Mouse (Mus musculus) olfactory bulb, adult 2 months (tissue): Measurements from ENCODE around the gene Gatad2a.
"Not testable (repeated sequence)": the region's sequence is repeated elsewhere in the genome, so short reads cannot be mapped to it uniquely, and the experiment has no call there.

ENCODE experiments used
- CTCF ChIP-seq: fragments of 200-500 bp; IDR thresholded peaks from 2 replicates; pipeline ENCODE4 v1.5.1; 2012; ENCODE audit warnings: low read depth, mild to moderate bottlenecking, low read length, moderate library complexity; ENCODE audit not compliant: insufficient read depth
- POLR2A ChIP-seq: fragments of 200-500 bp; IDR thresholded peaks from 2 replicates; pipeline ENCODE4 v1.6.1; 2012; ENCODE audit warnings: mild to moderate bottlenecking, low read depth, low read length, moderate library complexity; ENCODE audit not compliant: insufficient read depth

GRCm38 (mm10) chr8:70010796-70011195 is 14.6 kb upstream of the Gatad2a start:
- not testable (repeated sequence) for TF ChIP-seq CTCF, POLR2A
